Mouse (Mus musculus) embryonic facial prominence, embryonic 13.5 days (tissue): ENCODE results near the gene Eif4a2. TPM values are rescaled to one million over a fixed set of nuclear protein-coding genes. Genes with fewer than 3 reads are reported as not detected.

Experiments
- ATAC-seq: fragments of 200-750 bp; cut with Nextera tagmentation; 2 replicates; pipeline ENCODE4 v1.8.0; 2017; ENCODE audit warnings: low read depth; ENCODE audit not compliant: insufficient number of reproducible peaks, insufficient read depth, low FRiP score, low TSS enrichment
- H3K27ac ChIP-seq: fragments of 300-500 bp; sonication (generic); 2 replicates; pipeline ENCODE4 v1.5.1; 2015; ENCODE audit warnings: moderate library complexity, mild to moderate bottlenecking, inconsistent platforms
- H3K27me3 ChIP-seq: fragments of 300-500 bp; sonication (generic); 2 replicates; pipeline ENCODE4 v1.6.1; 2015; ENCODE audit warnings: mild to moderate bottlenecking, inconsistent platforms
- H3K36me3 ChIP-seq: fragments of 300-500 bp; sonication (generic); 2 replicates; pipeline ENCODE4 v1.6.1; 2015; ENCODE audit warnings: mild to moderate bottlenecking, inconsistent platforms
- H3K4me1 ChIP-seq: fragments of 300-500 bp; sonication (generic); 2 replicates; pipeline ENCODE4 v1.6.1; 2015; ENCODE audit warnings: inconsistent platforms
- H3K4me2 ChIP-seq: fragments of 300-500 bp; sonication (generic); 2 replicates; pipeline ENCODE4 v1.6.1; 2015; ENCODE audit warnings: moderate library complexity, mild to moderate bottlenecking, inconsistent platforms
- H3K4me3 ChIP-seq: fragments of 300-500 bp; sonication (generic); 2 replicates; pipeline ENCODE4 v1.5.1; 2015; ENCODE audit warnings: mild to moderate bottlenecking, inconsistent platforms
- H3K9ac ChIP-seq: fragments of 300-500 bp; sonication (generic); 2 replicates; pipeline ENCODE4 v1.6.1; 2015; ENCODE audit warnings: mild to moderate bottlenecking, inconsistent platforms
- H3K9me3 ChIP-seq: fragments of 300-500 bp; sonication (generic); 2 replicates; pipeline ENCODE4 v1.6.1; 2016; ENCODE audit warnings: inconsistent platforms
- WGBS: fragments of 180-500 bp; shearing (Covaris S2); methylation state at CpG from one replicate; pipeline ENCODE4 v1.1.7; 2015; ENCODE audit warnings: mixed read lengths; 5-methylcytosine and 5-hydroxymethylcytosine counted together
- microRNA-seq: library from miRNA; unstranded; fragments of <30 nt; microRNA quantifications from one replicate; pipeline ENCODE4, GENCODE M21; 2016
- polyA plus RNA-seq: library from polyadenylated mRNA; unstranded; fragments of >200 nt; fragmentation: Nextera tagmentation; extraction: Ambion mirVana; gene quantifications from 2 replicates; pipeline ENCODE4 v1.2.1, GENCODE M21; 2015

Eif4a2 gene
- polyA plus RNA-seq, 1 experiment from 2014 or later = 255 TPM

DNA sequence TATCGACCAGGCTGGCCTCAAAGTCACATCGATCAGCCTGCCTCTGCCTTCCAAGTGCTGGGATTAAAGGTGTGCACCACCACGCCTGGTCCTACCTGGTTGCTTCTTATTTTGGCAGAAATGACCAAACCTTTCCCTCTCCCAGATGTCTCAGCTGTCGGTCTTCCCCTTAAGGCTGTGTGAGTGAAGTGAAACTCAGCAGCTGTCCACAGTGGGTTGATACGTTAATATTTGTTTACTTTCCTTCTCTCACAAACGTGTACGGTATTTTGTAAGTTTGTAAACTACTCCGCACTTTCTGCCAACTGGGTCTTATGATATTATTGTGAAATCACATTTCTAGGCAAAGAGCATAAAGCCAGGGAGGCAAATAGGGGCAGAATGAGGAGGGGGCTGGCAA is 42.2 kb downstream of the Eif4a2 start:
- H3K9ac ChIP-seq = no peak overlapping the region
- no peak overlapping the region for H3K27ac ChIP-seq
- no peaks in the 10 kb centered on the region for H3K36me3 ChIP-seq
- no peaks in the 10 kb centered on the region for H3K4me1 ChIP-seq
- no peaks in the 10 kb centered on the region for H3K27me3 ChIP-seq
- 78% methylated on average over 8 of the region's 8 CpGs for WGBS
- no peaks in the 10 kb centered on the region for H3K9me3 ChIP-seq
- no peak for ATAC-seq
- H3K4me2 ChIP-seq = no peak overlapping the region
- H3K4me3 ChIP-seq = no peak overlapping the region

- Histone ChIP-seq H3K4me2 (no peak overlapping the region), H3K9ac (no peak overlapping the region), H3K27ac (no peak overlapping the region), H3K27me3 (no peaks in the 10 kb centered on the region), H3K36me3 (no peaks in the 10 kb centered on the region), H3K4me3 (no peak overlapping the region), H3K4me1 (no peaks in the 10 kb centered on the region), H3K9me3 (no peaks in the 10 kb centered on the region)
- ATAC-seq = no peak
- 12% methylated on average over 2 of the region's 2 CpGs for WGBS
Measured at GRCm38 (mm10) chr16:23151423-23151822, 44.2 kb downstream of the Eif4a2 start.

GRCm38 (mm10) chr16:23154261-23154660 is 47.0 kb downstream of the Eif4a2 start:
- no peak overlapping the region for H3K4me2 ChIP-seq
- H3K4me3 ChIP-seq = no peak overlapping the region
- H3K27ac ChIP-seq = no peak overlapping the region
- no peaks in the 10 kb centered on the region for H3K36me3 ChIP-seq
- no peaks in the 10 kb centered on the region for H3K27me3 ChIP-seq
- ATAC-seq = no peak
- WGBS = 77% methylated on average over 5 of the region's 5 CpGs
- no peaks in the 10 kb centered on the region for H3K9me3 ChIP-seq
- no peak overlapping the region for H3K9ac ChIP-seq
- no peaks in the 10 kb centered on the region for H3K4me1 ChIP-seq

GRCm38 (mm10) chr16:23157013-23157412 is 49.8 kb downstream of the Eif4a2 start:
- no peak for ATAC-seq
- Histone ChIP-seq H3K4me2 (no peak overlapping the region), H3K4me1 (no peaks in the 10 kb centered on the region), H3K9me3 (no peaks in the 10 kb centered on the region), H3K27ac (no peak overlapping the region), H3K36me3 (no peaks in the 10 kb centered on the region), H3K4me3 (no peak overlapping the region), H3K9ac (no peak overlapping the region), H3K27me3 (no peaks in the 10 kb centered on the region)
- WGBS = 92% methylated on average over 13 of the region's 13 CpGs

GRCm38 (mm10) chr16:23158292-23158691 is 51.0 kb downstream of the Eif4a2 start:
- H3K36me3 ChIP-seq = no peaks in the 10 kb centered on the region
- ATAC-seq = no peak
- WGBS = 88% methylated on average over 7 of the region's 7 CpGs
- no peak overlapping the region for H3K4me2 ChIP-seq
- H3K4me1 ChIP-seq = no peaks in the 10 kb centered on the region
- no peaks in the 10 kb centered on the region for H3K9me3 ChIP-seq
- H3K27me3 ChIP-seq = no peaks in the 10 kb centered on the region
- no peak overlapping the region for H3K4me3 ChIP-seq
- no peak overlapping the region for H3K27ac ChIP-seq
- no peak overlapping the region for H3K9ac ChIP-seq

GRCm38 (mm10) chr16:23158957-23159356 is 51.7 kb downstream of the Eif4a2 start:
- no peaks in the 10 kb centered on the region for H3K9me3 ChIP-seq
- no peak overlapping the region for H3K9ac ChIP-seq
- H3K4me3 ChIP-seq = no peak overlapping the region
- no peaks in the 10 kb centered on the region for H3K27me3 ChIP-seq
- WGBS = 66% methylated on average over 2 of the region's 2 CpGs
- no peaks in the 10 kb centered on the region for H3K36me3 ChIP-seq
- no peak overlapping the region for H3K4me2 ChIP-seq
- H3K27ac ChIP-seq = no peak overlapping the region
- no peaks in the 10 kb centered on the region for H3K4me1 ChIP-seq
- ATAC-seq = no peak

DNA sequence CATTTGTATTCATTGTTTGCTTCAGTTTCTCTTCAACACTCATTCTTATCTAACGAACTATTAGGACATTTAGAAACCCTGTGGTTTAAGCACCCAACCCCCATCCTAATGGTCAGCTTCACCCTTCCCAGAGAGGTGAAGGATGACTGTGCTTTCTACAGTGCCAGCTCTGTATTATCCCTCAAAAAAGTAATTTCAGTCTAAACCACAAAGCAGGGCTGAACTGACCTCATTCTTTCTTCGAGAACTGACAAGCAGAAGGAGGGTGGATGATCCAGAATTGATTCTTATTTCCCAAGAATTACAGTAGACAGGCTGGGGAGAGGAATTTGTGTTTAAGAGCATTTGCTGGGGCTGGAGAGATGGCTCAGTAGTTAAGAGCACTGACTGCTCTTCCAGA is 52.5 kb downstream of the Eif4a2 start:
- H3K4me3 ChIP-seq = no peak overlapping the region
- no peak for ATAC-seq
- H3K4me2 ChIP-seq = no peak overlapping the region
- no peak overlapping the region for H3K27ac ChIP-seq
- no peak overlapping the region for H3K9ac ChIP-seq
- no peaks in the 10 kb centered on the region for H3K4me1 ChIP-seq
- H3K36me3 ChIP-seq = no peaks in the 10 kb centered on the region
- WGBS = 68% methylated on average over 2 of the region's 2 CpGs
- H3K9me3 ChIP-seq = no peaks in the 10 kb centered on the region
- no peaks in the 10 kb centered on the region for H3K27me3 ChIP-seq

DNA sequence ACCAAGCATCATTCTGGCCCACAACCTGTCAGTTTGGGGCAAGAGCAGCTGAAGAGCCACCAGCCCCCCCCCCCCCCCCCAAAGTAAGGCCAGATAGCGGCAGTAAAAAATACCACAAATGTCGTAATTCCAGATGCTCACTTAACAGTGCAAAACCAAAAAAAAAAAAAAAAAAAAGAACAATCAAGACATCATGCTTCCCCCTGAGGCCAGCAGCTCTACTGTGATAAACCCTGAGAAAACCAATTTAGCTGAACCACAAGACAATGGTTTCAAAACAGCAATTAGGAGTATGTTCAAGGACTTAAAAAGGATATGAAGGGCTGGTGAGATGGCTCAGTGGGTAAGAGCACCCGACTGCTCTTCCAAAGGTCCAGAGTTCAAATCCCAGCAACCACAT is 54.9 kb downstream of the Eif4a2 start:
- 68% methylated on average over 3 of the region's 3 CpGs for WGBS
- no peak overlapping the region for H3K27ac ChIP-seq
- no peak for ATAC-seq

More for the DNA sequence above, 54.9 kb downstream of the Eif4a2 start:
- Histone ChIP-seq H3K27me3 (no peaks in the 10 kb centered on the region), H3K36me3 (no peaks in the 10 kb centered on the region), H3K9ac (no peak overlapping the region), H3K4me3 (no peak overlapping the region), H3K4me2 (no peak overlapping the region), H3K9me3 (no peaks in the 10 kb centered on the region), H3K4me1 (no peaks in the 10 kb centered on the region)

Small RNA genes within 50 kb of the gene (microRNA-seq; reads per million reads assigned to microRNA genes)
- not detected for gene Gm49346

Other genes starting within 250 kb of the Eif4a2 start
- 30.4 and 33.5 TPM in 2 replicates for gene Tbccd1, start 249.8 kb upstream of the Eif4a2 start, polyA plus RNA-seq
- gene Dnajb11, start 249.6 kb upstream of the Eif4a2 start, polyA plus RNA-seq = 102 and 104 TPM in 2 replicates
- 34.8 TPM in 1 of 2 replicates, not detected in the other for gene Ahsg, start 216.2 kb upstream of the Eif4a2 start, polyA plus RNA-seq
- 0.51 and 1.2 TPM in 2 replicates for gene Fetub, start 189.1 kb upstream of the Eif4a2 start, polyA plus RNA-seq
- not detected in 2 replicates for gene Hrg, start 156.4 kb upstream of the Eif4a2 start, polyA plus RNA-seq
- 0.13 and 1.9 TPM in 2 replicates for gene Kng2, start 78.0 kb upstream of the Eif4a2 start, polyA plus RNA-seq
- 10.7 TPM in 1 of 2 replicates, not detected in the other for gene Kng1, start 49.6 kb upstream of the Eif4a2 start, polyA plus RNA-seq
- 107 and 125 TPM in 2 replicates for gene Rfc4, start 20.3 kb downstream of the Eif4a2 start, polyA plus RNA-seq
- not detected in 2 replicates for gene Adipoq, start 39.1 kb downstream of the Eif4a2 start, polyA plus RNA-seq
- 17.2 and 19.6 TPM in 2 replicates for gene St6gal1, start 117.3 kb downstream of the Eif4a2 start, polyA plus RNA-seq